Mouse (Mus musculus) stomach, embryonic 14.5 days (tissue): ENCODE measurements around the gene Gbgt1. TPM values are rescaled to one million over a fixed set of nuclear protein-coding genes. Genes with fewer than 3 reads are reported as not detected.

Source experiments
- ATAC-seq: fragments of 200-750 bp; cut with Nextera tagmentation; 2 replicates; pipeline ENCODE4 v1.8.0; 2017; ENCODE audit warnings: low read depth, moderate TSS enrichment; ENCODE audit not compliant: insufficient number of reproducible peaks, insufficient read depth, low FRiP score
- H3K27ac ChIP-seq: fragments of 300-500 bp; sonication (generic); 2 replicates; pipeline ENCODE4 v1.5.1; 2014; ENCODE audit warnings: mild to moderate bottlenecking, low read length, moderate library complexity, mixed read lengths
- H3K27me3 ChIP-seq: fragments of 300-500 bp; sonication (generic); 2 replicates; pipeline ENCODE4 v1.6.1; 2014; ENCODE audit warnings: low read length, control low read depth, mixed read lengths; ENCODE audit not compliant: control insufficient read depth, insufficient read depth
- H3K36me3 ChIP-seq: fragments of 300-500 bp; sonication (generic); 2 replicates; pipeline ENCODE4 v1.6.1; 2014; ENCODE audit warnings: mild to moderate bottlenecking, control low read depth, low read length, moderate library complexity, mixed read lengths; ENCODE audit not compliant: control insufficient read depth, insufficient read depth
- H3K4me1 ChIP-seq: fragments of 300-500 bp; sonication (generic); 2 replicates; pipeline ENCODE4 v1.6.1; 2014; ENCODE audit warnings: low read length, control low read depth, mixed read lengths; ENCODE audit not compliant: control insufficient read depth, insufficient read depth
- H3K4me2 ChIP-seq: fragments of 300-500 bp; sonication (generic); replicated peaks from 2 replicates; pipeline ENCODE4 v1.6.1; 2014; ENCODE audit warnings: low read depth, low read length, control low read depth
- H3K4me3 ChIP-seq: fragments of 300-500 bp; sonication (generic); 2 replicates; pipeline ENCODE4 v1.5.1; 2014; ENCODE audit warnings: low read depth, low read length, control low read depth
- H3K9ac ChIP-seq: fragments of 300-500 bp; sonication (generic); replicated peaks from 2 replicates; pipeline ENCODE4 v1.6.1; 2014; ENCODE audit warnings: low read depth, mild to moderate bottlenecking, control low read depth, low read length, moderate library complexity, mixed read lengths
- H3K9me3 ChIP-seq: fragments of 300-500 bp; sonication (generic); 2 replicates; pipeline ENCODE4 v1.6.1; 2016; ENCODE audit warnings: low read depth, low read length, control low read depth; ENCODE audit not compliant: control insufficient read depth
- WGBS: fragments of 180-500 bp; shearing (Covaris S2); extraction: QIAGEN DNeasy Blood & Tissue Kit; methylation state at CpG from one replicate; pipeline ENCODE4 v1.1.7; 2014; 5-methylcytosine and 5-hydroxymethylcytosine counted together
- polyA plus RNA-seq: library from polyadenylated mRNA; unstranded; fragments of >200 nt; fragmentation: Nextera tagmentation; extraction: Ambion mirVana; gene quantifications from 2 replicates; pipeline ENCODE4 v1.2.1, GENCODE M21; 2014

Gbgt1 gene
- polyA plus RNA-seq, 1 experiment from 2014 or later, result 3.1 TPM

DNA sequence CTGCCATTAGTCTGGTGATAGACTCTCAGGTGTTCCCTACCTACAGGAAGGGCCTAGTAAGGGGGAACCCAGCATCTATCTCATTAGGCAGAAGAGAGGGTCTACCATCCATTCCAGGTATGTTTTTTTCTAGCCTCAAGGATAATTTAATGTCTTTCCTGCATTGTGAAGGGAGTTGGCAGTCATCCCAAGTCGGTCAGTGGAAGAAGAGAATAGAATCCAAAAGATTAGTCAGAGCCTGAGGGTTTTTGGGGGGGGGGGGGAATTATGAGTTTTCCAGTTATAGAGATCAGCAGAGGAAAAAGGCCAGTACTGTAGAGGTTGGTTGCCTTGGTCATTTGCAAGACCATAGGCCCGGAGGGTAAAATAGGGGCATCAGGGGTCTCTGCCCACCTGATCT is 2.2 kb upstream of the Gbgt1 start:
- 86% methylated on average over 2 of the region's 2 CpGs for WGBS
- Histone ChIP-seq H3K27ac (no peak overlapping the region; the same call in 1 of the 2 replicates), H3K4me2 (no peak overlapping the region), H3K4me1 (peaks cover 3% of the 10 kb centered on the region; the same call in 1 of the 2 replicates), H3K9me3 (no peaks in the 10 kb centered on the region; the same call in 1 of the 2 replicates), H3K36me3 (no peaks in the 10 kb centered on the region), H3K27me3 (no peaks in the 10 kb centered on the region), H3K4me3 (no peak overlapping the region), H3K9ac (no peak overlapping the region)
- no peak for ATAC-seq

DNA sequence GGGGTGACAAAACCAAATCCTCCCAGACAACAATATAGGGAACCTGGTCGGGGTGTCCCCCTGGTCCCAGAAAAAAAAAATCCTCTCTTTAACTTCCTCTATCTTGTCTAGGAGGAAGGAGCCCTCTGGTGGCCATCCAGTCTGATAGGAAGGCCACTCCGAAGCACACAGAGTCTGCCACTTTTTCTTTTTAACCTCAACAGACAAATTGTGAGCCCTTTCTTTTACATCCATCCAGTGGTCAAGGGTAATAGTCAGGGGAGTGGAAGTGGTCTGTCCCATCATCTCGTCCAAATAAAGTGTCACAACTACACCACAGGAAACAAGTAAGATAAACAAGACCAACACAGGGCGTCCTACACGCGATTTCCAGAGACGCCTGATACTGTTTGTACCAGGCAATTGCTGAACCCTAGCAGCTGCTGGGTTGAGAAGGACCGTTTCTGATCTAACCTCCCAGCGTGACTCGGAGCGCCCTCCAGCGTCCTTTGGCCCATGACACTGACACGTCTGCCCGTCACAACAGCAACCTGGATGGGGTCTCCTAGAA is 1.4 kb upstream of the Gbgt1 start:
- WGBS, result 62% methylated on average over 14 of the region's 14 CpGs
- H3K4me2 ChIP-seq, result no peak overlapping the region
- H3K27me3 ChIP-seq, result no peaks in the 10 kb centered on the region
- no peak for ATAC-seq
- H3K4me3 ChIP-seq, result no peak overlapping the region
- H3K9me3 ChIP-seq, result no peaks in the 10 kb centered on the region; the same call in 1 of the 2 replicates
- H3K9ac ChIP-seq, result no peak overlapping the region
- H3K36me3 ChIP-seq, result no peaks in the 10 kb centered on the region
- peaks cover 3% of the 10 kb centered on the region; the same call in 1 of the 2 replicates for H3K4me1 ChIP-seq
- peak overlapping the region; percentile 83 for H3K27ac ChIP-seq

DNA sequence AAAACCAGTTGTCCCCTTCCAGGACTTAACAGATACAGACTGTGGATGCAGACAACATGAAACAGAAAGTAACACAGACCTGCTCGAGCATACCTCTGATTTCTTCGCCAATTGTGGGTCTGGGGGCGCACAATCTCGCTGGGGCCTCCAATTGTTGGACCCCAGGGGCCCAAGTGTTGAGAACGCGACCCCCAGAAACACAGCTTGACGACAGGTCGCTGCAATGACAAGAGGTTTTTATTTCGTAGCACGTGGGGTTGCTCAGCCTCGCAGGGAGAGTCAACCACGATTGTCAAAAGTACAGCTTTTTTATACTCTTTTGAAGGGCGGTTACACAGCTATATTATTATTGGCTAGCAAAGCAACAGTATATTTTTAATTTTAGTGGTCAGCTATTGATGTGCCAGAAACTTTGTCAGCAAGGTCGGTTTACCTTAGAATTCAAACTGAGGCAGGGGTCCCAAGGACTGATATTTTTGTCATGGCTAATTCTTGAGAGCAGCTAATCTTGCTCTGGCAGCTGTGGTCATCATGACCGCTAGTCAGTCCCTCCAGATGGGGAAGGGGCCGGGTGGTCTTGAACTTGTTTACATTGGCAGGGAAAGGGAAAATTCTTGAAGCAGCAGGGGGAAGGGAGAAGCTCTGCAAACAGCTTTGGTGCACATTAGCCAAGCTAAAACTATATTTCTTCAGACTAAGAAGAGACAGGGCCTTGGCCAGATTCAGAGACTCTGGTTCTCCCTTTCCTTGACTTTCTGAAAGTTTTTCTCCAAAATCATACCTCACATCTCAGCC is 693 bp upstream of the Gbgt1 start:
- Histone ChIP-seq H3K27me3 (no peaks in the 10 kb centered on the region), H3K9me3 (no peaks in the 10 kb centered on the region; the same call in 1 of the 2 replicates), H3K4me3 (no peak overlapping the region), H3K4me1 (peaks cover 3% of the 10 kb centered on the region; the same call in 1 of the 2 replicates), H3K4me2 (no peak overlapping the region), H3K27ac (peak overlapping the region; percentile 83), H3K9ac (no peak overlapping the region), H3K36me3 (no peaks in the 10 kb centered on the region)
- ATAC-seq, result no peak; the same call in 1 of the 2 replicates
- WGBS, result 74% methylated on average over 16 of the region's 16 CpGs

DNA sequence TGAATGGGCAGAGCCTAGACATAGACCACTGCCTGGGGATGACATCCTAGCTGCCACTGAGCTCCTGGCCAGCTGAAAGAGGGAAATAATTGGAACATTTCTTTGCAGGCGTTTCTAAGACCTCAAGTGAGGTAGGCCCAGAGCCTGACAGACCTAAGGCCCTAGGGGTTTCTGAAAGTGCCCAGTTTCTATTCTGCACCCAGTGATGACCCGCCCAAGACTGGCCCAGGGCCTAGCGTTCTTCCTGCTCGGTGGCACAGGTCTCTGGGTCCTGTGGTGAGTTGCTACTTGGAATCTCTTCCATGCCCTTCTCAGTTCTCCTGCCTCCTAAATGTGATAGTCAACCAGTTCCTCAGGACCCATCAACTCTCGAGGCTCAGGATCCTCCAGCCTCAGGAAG is 870 bp downstream of the Gbgt1 start:
- 79% methylated on average over 5 of the region's 5 CpGs for WGBS
- Histone ChIP-seq H3K4me2 (no peak overlapping the region; the same call in 1 of the 2 replicates), H3K9me3 (no peaks in the 10 kb centered on the region; the same call in 1 of the 2 replicates), H3K4me3 (no peak overlapping the region), H3K9ac (no peak overlapping the region), H3K27ac (no peak overlapping the region), H3K36me3 (no peaks in the 10 kb centered on the region), H3K27me3 (no peaks in the 10 kb centered on the region), H3K4me1 (peaks cover 3% of the 10 kb centered on the region; the same call in 1 of the 2 replicates)
- no peak for ATAC-seq

DNA sequence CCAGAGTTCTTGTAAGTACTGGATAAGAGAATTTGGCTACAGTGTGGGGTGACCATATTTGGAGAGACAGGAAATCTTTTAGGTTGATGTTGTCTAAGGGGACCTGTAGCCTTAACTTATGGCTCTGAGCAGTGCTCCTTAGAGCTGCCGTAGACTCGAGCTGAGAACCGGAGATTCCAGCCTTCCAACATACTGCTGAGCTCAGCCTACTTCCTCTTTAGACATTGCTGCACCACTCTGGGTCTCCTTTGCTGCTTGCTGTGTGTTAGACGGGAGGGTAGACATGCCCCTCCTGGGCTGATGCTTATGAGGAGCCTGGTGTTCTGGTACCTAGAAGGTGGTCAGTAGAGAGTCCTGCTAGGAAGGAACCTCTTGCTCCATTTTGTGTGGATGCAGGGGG is 1.7 kb downstream of the Gbgt1 start:
- WGBS, result 70% methylated on average over 4 of the region's 4 CpGs
- H3K4me2 ChIP-seq, result no peak overlapping the region
- ATAC-seq, result no peak
- H3K9ac ChIP-seq, result no peak overlapping the region
- no peaks in the 10 kb centered on the region; the same call in 1 of the 2 replicates for H3K9me3 ChIP-seq
- H3K4me1 ChIP-seq, result peaks cover 3% of the 10 kb centered on the region; the same call in 1 of the 2 replicates
- H3K27ac ChIP-seq, result no peak overlapping the region
- no peak overlapping the region for H3K4me3 ChIP-seq
- no peaks in the 10 kb centered on the region for H3K36me3 ChIP-seq
- H3K27me3 ChIP-seq, result no peaks in the 10 kb centered on the region

DNA sequence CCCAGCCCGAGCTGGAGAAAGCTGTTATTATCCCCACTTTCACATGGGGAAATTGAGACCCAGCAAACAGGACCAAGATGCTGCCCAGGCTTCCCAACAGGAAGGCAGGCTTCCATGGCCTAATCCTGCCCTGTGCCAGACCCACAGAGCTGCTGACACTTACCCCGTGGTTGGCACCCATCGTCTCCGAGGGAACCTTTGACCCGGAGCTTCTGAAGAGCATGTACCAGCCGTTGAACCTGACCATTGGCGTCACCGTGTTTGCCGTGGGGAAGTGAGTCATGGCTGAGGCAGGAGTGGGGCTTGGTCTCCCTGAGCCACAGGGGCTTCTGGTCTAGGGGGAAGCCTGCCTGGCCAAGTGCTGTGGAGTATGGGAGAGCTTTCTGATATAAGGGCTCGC is 6.3 kb downstream of the Gbgt1 start:
- Histone ChIP-seq H3K9me3 (no peaks in the 10 kb centered on the region), H3K4me3 (no peak overlapping the region), H3K4me1 (no peaks in the 10 kb centered on the region), H3K27me3 (no peaks in the 10 kb centered on the region), H3K36me3 (no peaks in the 10 kb centered on the region), H3K4me2 (no peak overlapping the region), H3K27ac (no peak overlapping the region), H3K9ac (no peak overlapping the region)
- 83% methylated on average over 10 of the region's 10 CpGs for WGBS
- ATAC-seq, result no peak

DNA sequence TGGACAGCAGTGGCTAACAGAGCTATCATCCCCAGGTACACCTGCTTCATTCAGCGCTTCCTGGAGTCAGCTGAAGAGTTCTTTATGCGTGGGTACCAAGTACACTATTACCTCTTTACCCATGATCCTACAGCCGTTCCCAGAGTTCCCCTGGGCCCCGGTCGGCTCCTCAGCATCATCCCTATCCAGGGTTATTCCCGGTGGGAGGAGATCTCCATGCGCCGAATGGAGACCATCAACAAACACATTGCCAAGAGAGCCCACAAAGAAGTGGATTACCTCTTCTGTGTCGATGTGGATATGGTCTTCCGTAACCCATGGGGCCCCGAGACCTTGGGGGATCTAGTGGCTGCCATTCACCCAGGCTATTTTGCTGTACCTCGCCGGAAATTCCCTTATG is 8.0 kb downstream of the Gbgt1 start:
- ATAC-seq, result no peak
- Histone ChIP-seq H3K9ac (no peak overlapping the region), H3K4me2 (no peak overlapping the region), H3K36me3 (no peaks in the 10 kb centered on the region), H3K27me3 (no peaks in the 10 kb centered on the region), H3K27ac (no peak overlapping the region), H3K4me1 (no peaks in the 10 kb centered on the region), H3K9me3 (no peaks in the 10 kb centered on the region), H3K4me3 (no peak overlapping the region)
- 88% methylated on average over 13 of the region's 13 CpGs for WGBS

DNA sequence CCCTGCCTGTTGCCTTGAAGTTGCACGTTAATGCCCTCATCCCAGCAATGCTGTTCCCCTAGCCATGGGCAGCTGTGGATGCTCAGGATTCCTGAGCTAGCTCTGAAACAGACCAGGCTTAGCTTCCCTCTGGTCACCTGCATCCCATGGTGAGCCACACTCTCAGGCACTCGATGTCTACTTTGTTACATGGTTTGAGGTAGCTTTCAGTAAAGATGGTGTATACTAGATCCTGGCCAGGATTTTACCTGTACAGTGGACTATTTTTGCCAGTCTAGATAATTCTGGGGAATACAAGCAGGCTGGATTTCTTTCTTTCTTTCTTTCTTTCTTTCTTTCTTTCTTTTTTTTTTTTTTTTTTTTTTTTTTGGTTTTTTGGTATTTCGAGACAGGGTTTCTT is 9.1 kb downstream of the Gbgt1 start, which contains the start of gene Gm10134:
Gene Gm10134, plus strand, starts transcription at position 301 of the 400 bp plus-strand sequence.
- Histone ChIP-seq H3K27ac (no peak within 1 kb of the TSS), H3K9ac (no peak within 1 kb of the TSS), H3K36me3 (no peaks in the 10 kb centered on the region), H3K4me1 (no peaks in the 10 kb centered on the region), H3K27me3 (no peaks in the 10 kb centered on the region), H3K4me2 (no peak within 1 kb of the TSS), H3K9me3 (no peaks in the 10 kb centered on the region), H3K4me3 (no peak within 1 kb of the TSS)
- WGBS, result 72% methylated on average over 3 of the region's 3 CpGs
- ATAC-seq, result no peak
